Mouse (Mus musculus) CD8-positive naive resting alpha-beta T cell, adult 57 days (primary cell): ENCODE data around the gene Fbxl14. TPM values are rescaled to one million over a fixed set of nuclear protein-coding genes. Genes with fewer than 3 reads are reported as not detected.

Experiments used
- total RNA-seq: library from RNA; stranded (reverse); gene quantifications from one replicate; pipeline ENCODE4 v1.2.4, GENCODE M21; 2023

Gene Fbxl14
- 74.6 TPM for total RNA-seq

DNA sequence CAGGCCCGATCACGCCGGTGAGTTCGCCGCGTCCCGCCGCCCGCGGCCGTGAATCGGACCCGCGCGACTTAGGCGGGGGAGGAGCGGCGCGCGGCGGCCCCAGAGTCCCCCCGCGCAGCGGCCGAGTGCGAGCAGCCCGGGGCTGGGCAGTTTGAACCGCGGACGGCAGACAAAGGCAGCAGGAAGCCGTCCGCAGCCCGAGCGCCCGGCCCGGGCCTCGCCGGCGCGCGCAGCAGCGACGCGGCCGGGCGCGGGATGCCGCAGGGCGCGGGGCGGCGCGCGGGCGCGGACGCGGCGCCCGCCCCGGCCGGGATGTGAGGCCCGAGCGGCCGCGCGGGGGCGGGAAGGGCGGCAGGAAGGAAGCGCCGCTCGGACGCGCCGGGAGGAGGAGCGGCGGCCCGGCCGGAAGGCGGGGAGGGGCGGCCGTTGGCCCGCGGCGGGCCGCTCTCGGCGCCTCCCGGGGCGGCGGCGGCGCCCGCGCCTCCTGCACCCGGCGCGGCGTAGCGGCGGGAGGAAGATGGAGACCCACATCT, at the start of gene Fbxl14:
Gene Fbxl14, plus strand, starts transcription at position 326 of the 533 bp plus-strand sequence.

Other genes starting within 250 kb of the Fbxl14 start
- gene Cacna2d4, start 243.1 kb upstream of the Fbxl14 start, total RNA-seq, result 11.6 TPM
- gene Lrtm2, start 148.9 kb upstream of the Fbxl14 start, total RNA-seq, result 2.4 TPM
- gene Adipor2, start 62.0 kb upstream of the Fbxl14 start, total RNA-seq, result 39.7 TPM
- 11.0 TPM for gene Wnt5b, start 64.7 kb downstream of the Fbxl14 start, total RNA-seq